Mouse (Mus musculus) liver, adult 2 months (tissue): ENCODE results near the gene Sumo1. TPM values are rescaled to one million over a fixed set of nuclear protein-coding genes. Genes with fewer than 3 reads are reported as not detected.
A peak's percentile ranks its signal among the peaks of the same experiment; 100 is the strongest.

Experiments
- DNase-seq: peaks from one replicate; pipeline ENCODE4 v3.0.0-alpha.2; 2011; ENCODE audit warnings: low read depth, low spot score; ENCODE audit errors: extremely low read depth
- H3K27ac ChIP-seq: fragments of 200-500 bp; replicated peaks from 2 replicates; pipeline ENCODE4 v1.5.1; 2012; ENCODE audit warnings: low read depth, mild to moderate bottlenecking, control low read depth, inconsistent platforms, low read length; ENCODE audit not compliant: insufficient read depth
- H3K27me3 ChIP-seq: fragments of 200-500 bp; 2 replicates; pipeline ENCODE4 v1.6.1; 2012; ENCODE audit warnings: mild to moderate bottlenecking, moderate library complexity, low read length, inconsistent platforms; ENCODE audit not compliant: control insufficient read depth, insufficient read depth
- H3K36me3 ChIP-seq: fragments of 200-500 bp; 2 replicates; pipeline ENCODE4 v1.6.1; 2012; ENCODE audit warnings: low read length, inconsistent platforms; ENCODE audit not compliant: control insufficient read depth, insufficient read depth
- H3K4me1 ChIP-seq: fragments of 200-500 bp; 2 replicates; pipeline ENCODE4 v1.6.1; 2011; ENCODE audit warnings: low read length; ENCODE audit not compliant: control insufficient read depth, insufficient read depth
- H3K4me3 ChIP-seq: fragments of 200-500 bp; 2 replicates; pipeline ENCODE4 v1.5.1; 2011; ENCODE audit warnings: low read depth, mild to moderate bottlenecking, control low read depth, low read length, moderate library complexity; ENCODE audit not compliant: insufficient read depth
- H3K79me2 ChIP-seq: fragments of 200-500 bp; 2 replicates; pipeline ENCODE4 v1.6.1; 2012; ENCODE audit warnings: inconsistent platforms, mild to moderate bottlenecking, low read length, moderate library complexity; ENCODE audit not compliant: control insufficient read depth, insufficient read depth
- H3K9ac ChIP-seq: fragments of 200-500 bp; 2 replicates; pipeline ENCODE4 v1.6.1; 2012; ENCODE audit warnings: low read depth, mild to moderate bottlenecking, control low read depth, inconsistent platforms, low read length
- CTCF ChIP-seq: fragments of 200-500 bp; IDR thresholded peaks from 2 replicates; pipeline ENCODE4 v1.5.1; 2011; ENCODE audit warnings: low read depth, low read length, control low read depth
- POLR2A ChIP-seq: fragments of 200-500 bp; IDR thresholded peaks from 2 replicates; pipeline ENCODE4 v1.6.1; 2011; ENCODE audit warnings: low read length, control low read depth; ENCODE audit not compliant: insufficient read depth; ENCODE audit errors: extremely low read depth
- WGBS: fragments of 180-500 bp; shearing (Covaris S2); methylation state at CpG from one replicate; pipeline ENCODE4 v1.1.7; 2018; 5-methylcytosine and 5-hydroxymethylcytosine counted together
- polyA plus RNA-seq: library from polyadenylated mRNA; depleted of rRNA; stranded (reverse); fragments of >200 nt; gene quantifications from 2 replicates; pipeline ENCODE4 v1.2.3, GENCODE M21; 2012
- total RNA-seq: library from RNA; depleted of rRNA; stranded (reverse); fragments of >200 nt; gene quantifications from 2 replicates; pipeline ENCODE4 v1.2.3, GENCODE M21; 2014

Gene Sumo1
- total and polyA plus RNA-seq, 2 experiments, result 7.5 to 55.1 TPM

- Histone ChIP-seq H3K4me3 (no peak overlapping the region), H3K27me3 (no peaks in the 10 kb centered on the region), H3K4me1 (no peaks in the 10 kb centered on the region), H3K36me3 (no peaks in the 10 kb centered on the region), H3K9ac (no peak overlapping the region), H3K27ac (no peak overlapping the region), H3K79me2 (no peaks in the 10 kb centered on the region)
- 94% methylated on average over 13 of the region's 13 CpGs for WGBS
- no peak for TF ChIP-seq CTCF
- no peak for TF ChIP-seq POLR2A
- DNase-seq, result no peak
These were observed 64.2 kb downstream of the Sumo1 start for GRCm38 (mm10) chr1:59606479-59606878.

- 61% methylated on average over 11 of the region's 11 CpGs for WGBS
- Histone ChIP-seq H3K9ac (no peak overlapping the region), H3K4me1 (no peaks in the 10 kb centered on the region), H3K27ac (no peak overlapping the region), H3K4me3 (no peak overlapping the region), H3K79me2 (no peaks in the 10 kb centered on the region), H3K27me3 (no peaks in the 10 kb centered on the region), H3K36me3 (no peaks in the 10 kb centered on the region)
- no peak for DNase-seq
- TF ChIP-seq POLR2A (no peak), CTCF (peak; percentile 48; the same call in 1 of the 2 replicates)
These were observed 66.7 kb downstream of the Sumo1 start for GRCm38 (mm10) chr1:59603893-59604292.

- no peaks in the 10 kb centered on the region for H3K4me1 ChIP-seq
- no peaks in the 10 kb centered on the region for H3K27me3 ChIP-seq
- no peaks in the 10 kb centered on the region for H3K79me2 ChIP-seq
- H3K36me3 ChIP-seq, result no peaks in the 10 kb centered on the region
- no peak for DNase-seq
- H3K9ac ChIP-seq, result no peak overlapping the region
- 87% methylated on average over 2 of the region's 2 CpGs for WGBS
- H3K4me3 ChIP-seq, result no peak overlapping the region
- H3K27ac ChIP-seq, result no peak overlapping the region
- TF ChIP-seq POLR2A (no peak), CTCF (no peak)
These were observed 67.3 kb downstream of the Sumo1 start for GRCm38 (mm10) chr1:59603417-59603712.

- no peaks in the 10 kb centered on the region for H3K27me3 ChIP-seq
- H3K9ac ChIP-seq, result no peak overlapping the region
- H3K4me1 ChIP-seq, result no peaks in the 10 kb centered on the region
- 61% methylated on average over 11 of the region's 11 CpGs for WGBS
- H3K4me3 ChIP-seq, result no peak overlapping the region
- H3K36me3 ChIP-seq, result no peaks in the 10 kb centered on the region
- DNase-seq, result no peak
- TF ChIP-seq POLR2A (no peak), CTCF (no peak)
- H3K79me2 ChIP-seq, result no peaks in the 10 kb centered on the region
- H3K27ac ChIP-seq, result no peak overlapping the region
These were observed 67.9 kb downstream of the Sumo1 start for GRCm38 (mm10) chr1:59602531-59603416.

GRCm38 (mm10) chr1:59595609-59596008 lies 75.0 kb downstream of the Sumo1 start:
- WGBS, result 80% methylated on average over 9 of the region's 9 CpGs
- Histone ChIP-seq H3K27me3 (no peaks in the 10 kb centered on the region), H3K4me1 (no peaks in the 10 kb centered on the region), H3K27ac (no peak overlapping the region), H3K4me3 (no peak overlapping the region), H3K36me3 (no peaks in the 10 kb centered on the region), H3K79me2 (no peaks in the 10 kb centered on the region), H3K9ac (no peak overlapping the region)
- TF ChIP-seq POLR2A, result no peak
- TF ChIP-seq CTCF, result no peak
- DNase-seq, result no peak

- Histone ChIP-seq H3K4me3 (no peak overlapping the region), H3K27me3 (no peaks in the 10 kb centered on the region), H3K4me1 (no peaks in the 10 kb centered on the region), H3K36me3 (no peaks in the 10 kb centered on the region), H3K79me2 (no peaks in the 10 kb centered on the region), H3K27ac (no peak overlapping the region), H3K9ac (no peak overlapping the region)
- 90% methylated on average over 11 of the region's 11 CpGs for WGBS
- DNase-seq, result no peak
- TF ChIP-seq POLR2A (no peak), CTCF (no peak)
These were observed 75.9 kb downstream of the Sumo1 start for GRCm38 (mm10) chr1:59594586-59595266.
